Mouse (Mus musculus): ENCODE measurements at regions not wholly inside any gene's neighbourhood (a gene's known extent, or its start where the extent isn't known, plus 50 kb on each side); places are given as distances from the start of the nearest gene placed in this dataset.
"Not testable (repeated sequence)": the region's sequence is repeated elsewhere in the genome, so short reads cannot be mapped to it uniquely, and the experiment has no call there.

GRCm38 (mm10) chr6:41225382-41225781, 76.7 kb upstream of the Try4 start:
- no peak for DNase-seq (ENCODE audit: low read depth, low spot score)

DNA sequence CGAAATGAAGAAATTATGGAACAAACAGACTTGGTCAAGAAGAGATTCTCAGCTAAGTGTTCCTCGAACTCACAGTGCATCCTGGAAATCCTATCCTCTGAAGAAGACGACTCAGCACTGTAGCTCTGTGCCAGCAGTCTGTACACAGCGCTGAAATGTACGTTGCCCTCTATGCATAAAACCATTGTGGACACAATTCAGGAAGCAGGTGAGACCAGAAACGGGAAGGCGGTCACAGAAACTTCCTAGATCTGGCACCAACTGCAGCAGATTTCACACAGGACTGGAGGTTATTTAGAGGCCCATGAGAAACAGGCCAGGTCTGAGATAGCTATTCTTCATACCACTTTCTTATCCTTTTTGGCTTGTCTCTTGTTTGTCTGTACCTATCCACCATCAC, 83.7 kb upstream of the Try4 start:
- no peak for DNase-seq (ENCODE audit: low read depth, low spot score)

DNA sequence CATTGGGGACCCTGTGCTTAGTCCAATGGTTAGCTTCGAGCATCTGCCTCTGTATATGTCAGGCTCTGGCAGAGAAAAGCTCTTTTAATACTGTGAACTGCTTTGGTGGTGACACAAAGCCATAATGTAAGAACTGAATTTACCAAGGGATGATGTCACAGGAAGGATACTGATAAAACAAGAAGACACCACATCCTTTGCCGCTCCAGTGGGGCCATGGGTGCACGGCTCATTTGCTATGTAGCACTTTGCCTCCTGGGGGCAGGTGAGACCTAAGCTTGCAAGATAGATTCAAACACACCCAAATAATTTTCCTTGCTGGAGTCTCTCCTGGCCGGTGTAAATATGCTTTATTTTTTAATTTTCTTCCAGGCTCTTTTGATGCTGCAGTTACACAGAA, 86.2 kb upstream of the Try4 start:
- DNase-seq (ENCODE audit: low read depth, low spot score) = no peak

- no peak for DNase-seq (ENCODE audit: low read depth, low spot score)
Measured at GRCm38 (mm10) chr6:41205864-41206263, 96.2 kb upstream of the Try4 start.

DNA sequence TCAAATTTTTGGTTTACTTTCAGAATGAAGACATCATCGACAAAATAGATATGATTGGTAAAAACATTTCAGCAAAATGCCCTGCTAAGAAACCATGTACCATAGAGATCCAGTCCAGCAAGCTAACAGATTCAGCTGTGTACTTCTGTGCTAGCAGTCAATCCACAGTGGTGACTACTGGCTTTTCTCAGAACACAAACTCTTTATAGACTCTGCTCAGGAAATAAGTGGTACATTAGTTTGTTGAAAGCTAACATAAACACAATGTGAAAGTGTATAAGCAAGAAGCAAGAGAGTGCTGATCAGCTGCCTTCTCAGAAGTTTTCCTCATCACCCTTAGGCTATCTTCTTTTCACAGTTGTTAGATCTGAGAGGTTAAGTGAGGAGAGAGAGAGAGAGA, 99.2 kb upstream of the Try4 start:
- DNase-seq (ENCODE audit: low read depth, low spot score) = no peak

DNA sequence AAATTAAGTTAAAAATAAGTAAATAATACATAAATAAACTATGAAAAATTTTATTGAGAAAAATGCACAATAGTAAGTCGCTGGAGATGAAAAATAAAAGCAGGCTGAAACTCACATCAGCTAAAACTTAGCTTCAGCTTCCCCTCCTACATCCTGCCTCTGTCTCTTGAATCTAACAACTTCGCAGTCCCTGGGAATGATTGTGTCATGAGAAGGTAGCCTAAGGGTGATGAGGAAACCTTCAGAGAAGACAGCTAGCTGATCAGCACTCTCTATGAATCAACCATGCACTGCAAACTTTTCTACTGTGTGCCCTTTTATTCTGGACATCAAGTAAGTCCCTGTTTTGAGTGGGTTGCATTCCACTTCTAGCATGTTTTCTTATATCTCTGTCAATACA, 99.8 kb upstream of the Try4 start:
- DNase-seq (ENCODE audit: low read depth, low spot score) = no peak

- no peak for DNase-seq (ENCODE audit: low read depth, low spot score)
Measured at GRCm38 (mm10) chr6:41194464-41194863, 107.6 kb upstream of the Try4 start.

DNA sequence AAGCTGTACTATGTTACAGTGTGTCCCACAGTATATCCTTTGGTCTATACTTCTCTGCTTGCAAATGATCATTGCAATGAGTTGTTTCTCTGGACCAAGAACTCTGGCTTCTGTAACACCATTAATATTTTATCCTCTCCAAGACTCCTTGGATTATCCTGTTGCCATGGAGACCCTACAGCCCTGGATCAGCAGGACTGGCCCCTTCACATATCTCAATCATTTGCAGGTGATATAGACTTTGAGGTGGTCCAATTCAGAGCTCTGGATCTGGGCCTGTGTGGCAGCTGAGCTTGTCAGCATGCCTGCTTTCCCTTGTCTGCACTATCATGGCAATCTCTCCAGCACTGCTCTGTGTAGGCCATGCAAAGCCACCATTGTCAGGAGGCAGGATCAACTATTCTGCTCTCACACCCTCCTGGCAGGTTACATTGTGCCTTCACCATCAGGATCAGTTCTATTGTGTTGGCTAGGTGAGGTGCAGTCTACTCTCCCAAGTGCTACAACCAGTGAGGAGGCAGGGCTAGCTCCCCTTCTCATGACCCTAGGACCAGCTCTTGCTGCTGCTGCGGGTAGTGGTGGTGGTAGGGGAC, 110.2 kb upstream of the Try4 start:
- no peak for DNase-seq (ENCODE audit: low read depth, low spot score)

DNA sequence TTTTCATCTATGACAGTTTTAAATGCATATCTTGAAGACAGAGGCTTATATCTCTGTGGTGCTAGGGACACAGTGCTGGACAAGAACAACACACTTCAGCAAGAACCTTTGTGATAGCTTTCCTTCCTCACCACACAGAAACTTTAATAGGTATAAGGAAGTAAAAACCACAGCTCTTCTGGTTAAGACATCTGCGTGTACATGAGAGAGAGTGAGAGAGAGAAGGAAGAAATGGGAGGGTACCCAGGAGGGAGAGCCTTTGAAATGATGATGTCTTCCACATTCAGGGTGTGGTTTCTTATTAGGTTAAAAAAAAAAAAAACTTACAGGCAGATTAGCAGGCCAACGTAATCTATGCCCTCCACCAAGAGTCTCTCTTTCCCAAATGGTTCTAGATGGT, 113.2 kb upstream of the Try4 start:
- DNase-seq (ENCODE audit: low read depth, low spot score) = no peak

- no peak for DNase-seq (ENCODE audit: low read depth, low spot score)
Measured at GRCm38 (mm10) chr6:41187966-41188365, 114.1 kb upstream of the Try4 start.

- DNase-seq (ENCODE audit: low read depth, low spot score) = no peak
Measured at GRCm38 (mm10) chr6:41178896-41179295, 123.2 kb upstream of the Try4 start.

DNA sequence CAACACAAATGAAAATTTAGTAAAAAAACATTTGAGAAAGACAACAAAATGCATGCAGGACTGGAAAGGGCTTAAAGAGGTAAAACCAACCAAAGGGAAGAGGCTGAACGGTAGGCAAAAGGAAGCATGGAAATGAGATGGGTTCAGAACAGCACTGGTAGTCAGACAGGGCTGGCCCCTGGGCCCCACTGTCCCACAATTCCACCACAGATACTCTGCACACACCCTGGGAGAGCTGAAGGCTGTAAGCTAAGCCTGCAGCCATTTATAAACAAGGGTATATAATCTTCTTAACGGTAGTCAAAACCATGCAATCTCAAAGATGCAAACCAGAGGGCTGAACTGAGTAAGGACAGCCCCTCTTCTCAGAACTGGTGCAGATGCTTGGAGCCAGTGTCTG, 124.0 kb upstream of the Try4 start:
- no peak for DNase-seq (ENCODE audit: low read depth, low spot score)

- no peak for DNase-seq (ENCODE audit: low read depth, low spot score)
Measured at GRCm38 (mm10) chr6:41177152-41177551, 124.9 kb upstream of the Try4 start.

GRCm38 (mm10) chr6:41176034-41176433, 126.0 kb upstream of the Try4 start:
- no peak for DNase-seq (ENCODE audit: low read depth, low spot score)

DNA sequence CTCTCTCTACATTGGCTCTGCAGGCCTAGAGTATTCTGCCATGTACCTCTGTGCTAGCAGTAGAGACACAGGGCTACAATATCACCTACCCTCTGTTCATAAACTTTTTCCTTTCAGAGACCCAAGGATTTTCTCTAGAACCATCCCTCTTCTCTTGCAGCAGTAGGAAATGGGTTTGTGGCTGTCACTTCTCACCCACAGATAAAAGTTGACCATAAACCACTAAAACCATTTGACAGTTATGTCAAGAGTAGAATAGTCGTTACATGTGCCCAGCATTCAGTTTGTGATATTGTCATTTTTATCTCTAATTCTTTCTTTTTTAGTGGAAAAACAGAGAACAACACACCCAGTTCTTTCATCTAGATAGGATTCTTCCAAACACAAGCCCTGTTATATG, 128.2 kb upstream of the 2210010C04Rik start:
- no peak for DNase-seq (ENCODE audit: low read depth, low spot score)

DNA sequence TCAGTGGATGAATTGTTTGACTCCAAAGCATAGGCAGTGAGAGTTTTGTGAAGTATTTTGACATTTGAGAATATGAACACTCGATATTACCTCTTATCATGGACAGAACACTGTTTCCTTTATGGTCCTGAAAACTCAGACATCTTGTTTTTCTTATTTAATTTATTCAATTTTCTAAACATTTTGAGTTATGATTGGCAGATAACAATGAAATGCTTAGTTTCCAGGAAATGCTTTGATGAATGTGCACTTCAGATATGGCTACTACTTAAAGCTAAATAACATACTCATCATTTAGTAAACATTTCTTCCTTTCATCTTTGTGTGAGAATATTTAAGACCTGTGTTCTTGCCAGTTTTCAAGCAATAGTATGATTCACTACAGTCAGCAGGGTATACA, 126.4 kb upstream of the 2210010C04Rik start:
- DNase-seq (ENCODE audit: low read depth, low spot score) = no peak

DNA sequence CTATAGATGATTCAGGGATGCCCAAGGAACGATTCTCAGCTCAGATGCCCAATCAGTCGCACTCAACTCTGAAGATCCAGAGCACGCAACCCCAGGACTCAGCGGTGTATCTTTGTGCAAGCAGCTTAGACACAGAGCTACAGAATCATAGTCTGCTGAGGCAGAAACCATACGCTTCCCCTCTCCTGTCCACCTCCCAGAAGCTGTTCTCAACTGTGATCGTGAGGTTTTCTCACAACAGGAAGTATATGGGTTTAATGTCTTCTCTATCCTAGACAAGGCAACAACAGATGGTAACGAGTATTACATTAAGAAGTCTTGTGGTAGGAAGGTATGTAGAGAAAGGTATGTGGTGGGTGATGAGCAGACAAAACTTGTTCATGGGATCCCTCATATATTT, 116.8 kb upstream of the 2210010C04Rik start:
- no peak for DNase-seq (ENCODE audit: low read depth, low spot score)

GRCm38 (mm10) chr6:41151542-41151941, 116.2 kb upstream of the 2210010C04Rik start:
- DNase-seq (ENCODE audit: low read depth, low spot score) = no peak

DNA sequence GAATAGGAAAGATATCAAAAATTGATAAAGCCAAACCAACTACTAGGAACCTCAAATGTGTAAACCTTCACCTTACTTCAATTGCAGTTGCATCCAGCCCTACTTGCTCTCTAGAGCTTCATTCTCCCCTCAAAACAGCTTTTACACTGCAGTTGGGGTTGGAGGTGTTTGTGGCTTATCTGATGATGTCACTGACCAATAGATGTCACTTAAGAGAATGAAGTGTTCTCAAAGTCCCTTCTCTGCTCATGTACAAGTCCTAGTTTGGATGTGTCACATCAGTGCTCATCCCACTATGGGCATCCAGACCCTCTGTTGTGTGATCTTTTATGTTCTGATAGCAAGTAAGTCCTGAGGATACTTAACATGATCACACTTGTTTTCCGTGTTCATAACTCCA, 105.6 kb upstream of the 2210010C04Rik start:
- no peak for DNase-seq (ENCODE audit: low read depth, low spot score)

GRCm38 (mm10) chr6:41137401-41137777, 102.1 kb upstream of the 2210010C04Rik start:
- DNase-seq (ENCODE audit: low read depth, low spot score) = not testable (repeated sequence)

DNA sequence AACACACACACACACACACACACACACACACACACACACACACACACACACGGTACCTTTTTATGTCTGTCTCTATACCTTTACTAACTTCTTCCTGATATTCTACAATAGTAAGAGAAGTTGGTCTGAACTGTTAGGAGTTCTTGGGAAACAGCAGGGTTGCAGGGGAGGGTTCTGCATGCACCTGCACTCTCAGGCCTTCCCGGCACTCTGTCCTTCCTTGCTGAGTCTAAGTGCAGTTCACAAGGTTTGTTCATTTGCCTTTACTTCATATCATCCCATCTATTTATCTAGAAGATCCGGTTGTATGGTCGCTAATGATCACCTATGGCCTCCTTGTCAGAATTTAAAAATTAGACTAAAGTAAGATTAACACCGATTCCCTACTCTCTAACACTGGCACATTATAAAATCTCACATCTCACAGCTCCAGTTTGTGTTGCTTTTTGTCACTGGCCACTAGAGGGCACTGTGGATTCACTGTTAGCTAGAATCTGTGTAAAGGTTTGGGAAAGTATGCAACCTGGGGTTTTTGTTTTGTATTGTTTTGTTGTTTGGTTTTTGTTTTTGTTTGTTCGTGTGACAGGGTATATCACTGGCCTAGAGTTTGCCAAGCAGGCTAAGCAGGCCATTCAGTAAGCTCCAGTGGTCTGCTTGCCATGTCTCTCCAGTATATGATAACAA, 101.5 kb upstream of the 2210010C04Rik start:
- peak; percentile 56 for DNase-seq (ENCODE audit: low read depth, low spot score)

DNA sequence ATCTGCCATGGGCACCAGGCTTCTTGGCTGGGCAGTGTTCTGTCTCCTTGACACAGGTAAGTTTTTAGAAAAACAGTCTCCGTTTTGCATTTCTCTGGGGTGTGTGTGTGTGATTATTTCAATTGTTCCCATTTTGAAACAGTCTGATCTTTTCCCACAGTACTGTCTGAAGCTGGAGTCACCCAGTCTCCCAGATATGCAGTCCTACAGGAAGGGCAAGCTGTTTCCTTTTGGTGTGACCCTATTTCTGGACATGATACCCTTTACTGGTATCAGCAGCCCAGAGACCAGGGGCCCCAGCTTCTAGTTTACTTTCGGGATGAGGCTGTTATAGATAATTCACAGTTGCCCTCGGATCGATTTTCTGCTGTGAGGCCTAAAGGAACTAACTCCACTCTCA, 99.9 kb upstream of the 2210010C04Rik start:
- no peak for DNase-seq (ENCODE audit: low read depth, low spot score)

- no peak for DNase-seq (ENCODE audit: low read depth, low spot score)
Measured at GRCm38 (mm10) chr6:41129906-41130305, 94.6 kb upstream of the 2210010C04Rik start.

DNA sequence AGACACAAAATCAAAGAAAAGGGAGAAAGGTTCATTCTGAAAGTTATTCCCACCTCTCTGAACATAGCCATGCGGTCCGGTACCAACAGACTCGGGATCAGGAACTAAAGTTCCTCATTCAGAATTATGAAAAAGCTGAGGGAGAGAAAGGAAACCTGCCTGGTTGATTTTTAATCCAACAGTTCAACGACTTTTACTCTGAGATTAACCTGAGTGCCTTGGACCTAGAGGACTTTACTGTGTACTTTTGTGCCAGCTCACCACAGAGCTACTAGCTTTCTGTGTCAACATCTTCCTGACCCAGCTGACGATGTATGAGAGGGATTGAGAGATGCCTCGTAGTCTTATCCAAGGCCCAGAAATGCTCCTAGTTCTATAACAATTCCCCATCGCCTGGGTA, 92.5 kb upstream of the 2210010C04Rik start:
- no peak for DNase-seq (ENCODE audit: low read depth, low spot score)
